In genomic region chr7:80407712-80408111, GRCm38 (mm10) we compare ENCODE assay signal across 19 mouse cellular contexts.
"Had no signal": no experiment of that assay in that cellular context is flagged by ENCODE, and none has a peak within 500 bp of the region (broad histone marks: within the 10 kb centered on the region; RNA-seq: fewer than 3 reads in every experiment).

No protein-coding gene starts in this region.

- H3K4me2 ChIP-seq: liver, embryonic 11.5 days; liver, embryonic 15.5 days; midbrain, embryonic 11.5 days; midbrain, embryonic 15.5 days; neural tube, embryonic 12.5 days had no signal

- DNase-seq: kidney, adult 8-10 months; kidney, postnatal 4 days; lung, adult 2 months; retina, postnatal 1 day; right cerebral cortex, postnatal 4 days; spleen, adult 18-20 months; thymus, adult 2 months; thymus, postnatal 36 days had no signal

- H3K27me3 ChIP-seq: midbrain, embryonic 15.5 days had no signal

- H3K9me3 ChIP-seq: limb, embryonic 10.5 days; liver, embryonic 15.5 days; megakaryocyte, embryonic 14.5 days; midbrain, embryonic 15.5 days; neural tube, embryonic 12.5 days had no signal

- H3K4me3 ChIP-seq: layer of hippocampus, adult 2 months; limb, embryonic 10.5 days; liver, embryonic 15.5 days; megakaryocyte, embryonic 14.5 days; midbrain, embryonic 15.5 days; neural tube, embryonic 12.5 days had no signal

- H3K4me1 ChIP-seq: neural tube, embryonic 12.5 days had no signal

- ATAC-seq: hindbrain, postnatal 0 days; midbrain, embryonic 15.5 days had no signal

- H3K9ac ChIP-seq: liver, embryonic 15.5 days; midbrain, embryonic 15.5 days; neural tube, embryonic 12.5 days had no signal

- H3K36me3 ChIP-seq: limb, embryonic 10.5 days; liver, embryonic 15.5 days; midbrain, embryonic 15.5 days; neural tube, embryonic 12.5 days had no signal

- H3K27ac ChIP-seq: hindbrain, postnatal 0 days; kidney, postnatal 0 days; layer of hippocampus, adult 2 months; limb, embryonic 10.5 days; liver, embryonic 15.5 days; macrophage; midbrain, embryonic 15.5 days; neural tube, embryonic 12.5 days had no signal
